Mouse (Mus musculus): ENCODE measurements around the gene Sult2b1. TPM values are rescaled to one million over a fixed set of nuclear protein-coding genes. Genes with fewer than 3 reads are reported as not detected.

Gene Sult2b1
- polyA plus RNA-seq, 1 experiment from 2014 or later = 5.2 TPM

Other genes with a start within 250 kb of the Sult2b1 start
- gene Hsd17b14, start 229.8 kb downstream of the Sult2b1 start, polyA plus RNA-seq (2015; fragmentation: Nextera tagmentation; extraction: Ambion mirVana) = 0.25 and 0.45 TPM in 2 replicates
- 19.8 and 20.8 TPM in 2 replicates for gene Bcat2, start 214.5 kb downstream of the Sult2b1 start, polyA plus RNA-seq (2015; fragmentation: Nextera tagmentation; extraction: Ambion mirVana)
- gene Fgf21, start 169.2 kb downstream of the Sult2b1 start, polyA plus RNA-seq (2015; fragmentation: Nextera tagmentation; extraction: Ambion mirVana) = not detected in 2 replicates
- 0.06 TPM in 1 of 2 replicates, not detected in the other for gene Fut1, start 167.4 kb downstream of the Sult2b1 start, polyA plus RNA-seq (2015; fragmentation: Nextera tagmentation; extraction: Ambion mirVana)
- 0.18 TPM in 1 of 2 replicates, not detected in the other for gene Izumo1, start 162.9 kb downstream of the Sult2b1 start, polyA plus RNA-seq (2015; fragmentation: Nextera tagmentation; extraction: Ambion mirVana)
- 12.0 and 12.7 TPM in 2 replicates for gene Rasip1, start 157.2 kb downstream of the Sult2b1 start, polyA plus RNA-seq (2015; fragmentation: Nextera tagmentation; extraction: Ambion mirVana)
- gene Mamstr, start 144.7 kb downstream of the Sult2b1 start, polyA plus RNA-seq (2015; fragmentation: Nextera tagmentation; extraction: Ambion mirVana) = 3.4 and 4.0 TPM in 2 replicates
- 0.09 and 0.38 TPM in 2 replicates for gene Fut2, start 118.3 kb downstream of the Sult2b1 start, polyA plus RNA-seq (2015; fragmentation: Nextera tagmentation; extraction: Ambion mirVana)
- 2.3 and 2.6 TPM in 2 replicates for gene Ntn5, start 100.6 kb downstream of the Sult2b1 start, polyA plus RNA-seq (2015; fragmentation: Nextera tagmentation; extraction: Ambion mirVana)
- 0.40 and 0.86 TPM in 2 replicates for gene Sec1, start 90.3 kb downstream of the Sult2b1 start, polyA plus RNA-seq (2015; fragmentation: Nextera tagmentation; extraction: Ambion mirVana)
- gene Car11, start 84.8 kb downstream of the Sult2b1 start, polyA plus RNA-seq (2015; fragmentation: Nextera tagmentation; extraction: Ambion mirVana) = 38.5 and 41.6 TPM in 2 replicates
- 2.9 and 3.6 TPM in 2 replicates for gene Dbp, start 79.6 kb downstream of the Sult2b1 start, polyA plus RNA-seq (2015; fragmentation: Nextera tagmentation; extraction: Ambion mirVana)
- 626 and 633 TPM in 2 replicates for gene Rpl18, start 69.2 kb downstream of the Sult2b1 start, polyA plus RNA-seq (2015; fragmentation: Nextera tagmentation; extraction: Ambion mirVana)
- 24.1 and 25.0 TPM in 2 replicates for gene Sphk2, start 66.7 kb downstream of the Sult2b1 start, polyA plus RNA-seq (2015; fragmentation: Nextera tagmentation; extraction: Ambion mirVana)
- 0.48 and 0.83 TPM in 2 replicates for gene Fam83e, start 63.5 kb downstream of the Sult2b1 start, polyA plus RNA-seq (2015; fragmentation: Nextera tagmentation; extraction: Ambion mirVana)
- gene Spaca4, start 58.9 kb downstream of the Sult2b1 start, polyA plus RNA-seq (2015; fragmentation: Nextera tagmentation; extraction: Ambion mirVana) = not detected in 2 replicates
- 21.1 and 22.8 TPM in 2 replicates for gene Lmtk3, start 931 bp downstream of the Sult2b1 start, polyA plus RNA-seq (2015; fragmentation: Nextera tagmentation; extraction: Ambion mirVana)
- 327 and 333 TPM in 2 replicates for gene Cyth2, start 29.9 kb upstream of the Sult2b1 start, polyA plus RNA-seq (2015; fragmentation: Nextera tagmentation; extraction: Ambion mirVana)
- gene Kcnj14, start 40.1 kb upstream of the Sult2b1 start, polyA plus RNA-seq (2015; fragmentation: Nextera tagmentation; extraction: Ambion mirVana) = 0.50 and 0.81 TPM in 2 replicates
- 37.5 and 40.3 TPM in 2 replicates for gene Grwd1, start 46.3 kb upstream of the Sult2b1 start, polyA plus RNA-seq (2015; fragmentation: Nextera tagmentation; extraction: Ambion mirVana)
- gene Kdelr1, start 88.1 kb upstream of the Sult2b1 start, polyA plus RNA-seq (2015; fragmentation: Nextera tagmentation; extraction: Ambion mirVana) = 40.6 and 45.7 TPM in 2 replicates
- gene Grin2d, start 93.7 kb upstream of the Sult2b1 start, polyA plus RNA-seq (2015; fragmentation: Nextera tagmentation; extraction: Ambion mirVana) = 1.5 and 1.6 TPM in 2 replicates
- 0.17 and 0.36 TPM in 2 replicates for gene Syngr4, start 112.0 kb upstream of the Sult2b1 start, polyA plus RNA-seq (2015; fragmentation: Nextera tagmentation; extraction: Ambion mirVana)
- 6.2 and 6.6 TPM in 2 replicates for gene Tmem143, start 112.3 kb upstream of the Sult2b1 start, polyA plus RNA-seq (2015; fragmentation: Nextera tagmentation; extraction: Ambion mirVana)
- gene Emp3, start 136.7 kb upstream of the Sult2b1 start, polyA plus RNA-seq (2015; fragmentation: Nextera tagmentation; extraction: Ambion mirVana) = 33.7 and 45.9 TPM in 2 replicates
- 4.9 and 7.6 TPM in 2 replicates for gene Ccdc114, start 139.4 kb upstream of the Sult2b1 start, polyA plus RNA-seq (2015; fragmentation: Nextera tagmentation; extraction: Ambion mirVana)
- 0.23 and 0.40 TPM in 2 replicates for gene Abcc6, start 245.6 kb upstream of the Sult2b1 start, polyA plus RNA-seq (2015; fragmentation: Nextera tagmentation; extraction: Ambion mirVana)
- 37.2 and 37.7 TPM in 2 replicates for gene Nomo1, start 249.0 kb upstream of the Sult2b1 start, polyA plus RNA-seq (2015; fragmentation: Nextera tagmentation; extraction: Ambion mirVana)

All from hindbrain, embryonic 13.5 days (tissue).